Mouse (Mus musculus) kidney, adult 2 months (tissue): Measurements from ENCODE around the gene Pex5l.

Experiments used
- CTCF ChIP-seq: fragments of 200-500 bp; conservative IDR thresholded peaks from 2 replicates; pipeline ENCODE4 v1.5.1; 2011; ENCODE audit warnings: low read depth, mild to moderate bottlenecking, control low read depth, low read length, moderate library complexity, mixed read lengths; ENCODE audit not compliant: insufficient read depth, insufficient read length
- POLR2A ChIP-seq: fragments of 200-500 bp; IDR thresholded peaks from one replicate; pipeline ENCODE4 v1.6.1; 2011; ENCODE audit warnings: low read depth, low read length, control low read depth

- TF ChIP-seq CTCF (no peak), POLR2A (no peak)
These were observed 236.9 kb downstream of the Pex5l start for GRCm38 (mm10) chr3:32905850-32906779.
